Mouse (Mus musculus) hindbrain, embryonic 13.5 days (tissue): Measurements from ENCODE around the gene Plekhg6. TPM values are rescaled to one million over a fixed set of nuclear protein-coding genes. Genes with fewer than 3 reads are reported as not detected.

ENCODE experiments used
- ATAC-seq: fragments of 200-750 bp; cut with Nextera tagmentation; 2 replicates; pipeline ENCODE4 v1.8.0; 2017; ENCODE audit warnings: moderate TSS enrichment; ENCODE audit not compliant: low FRiP score
- H3K27ac ChIP-seq: fragments of 300-500 bp; sonication (generic); 2 replicates; pipeline ENCODE4 v1.5.1; 2015; ENCODE audit warnings: inconsistent platforms, mild to moderate bottlenecking, moderate library complexity
- H3K27me3 ChIP-seq: fragments of 300-500 bp; sonication (generic); 2 replicates; pipeline ENCODE4 v1.6.1; 2015; ENCODE audit warnings: mild to moderate bottlenecking, inconsistent platforms
- H3K36me3 ChIP-seq: fragments of 300-500 bp; sonication (generic); 2 replicates; pipeline ENCODE4 v1.6.1; 2015; ENCODE audit warnings: mild to moderate bottlenecking, inconsistent platforms
- H3K4me1 ChIP-seq: fragments of 300-500 bp; sonication (generic); replicated peaks from 2 replicates; pipeline ENCODE4 v1.6.1; 2015; ENCODE audit warnings: inconsistent platforms
- H3K4me2 ChIP-seq: fragments of 300-500 bp; sonication (generic); 2 replicates; pipeline ENCODE4 v1.6.1; 2015; ENCODE audit warnings: inconsistent platforms, mild to moderate bottlenecking, moderate library complexity
- H3K4me3 ChIP-seq: fragments of 300-500 bp; sonication (generic); 2 replicates; pipeline ENCODE4 v1.5.1; 2015; ENCODE audit warnings: mild to moderate bottlenecking, inconsistent platforms
- H3K9ac ChIP-seq: fragments of 300-500 bp; sonication (generic); 2 replicates; pipeline ENCODE4 v1.6.1; 2015; ENCODE audit warnings: mild to moderate bottlenecking, inconsistent platforms
- H3K9me3 ChIP-seq: fragments of 300-500 bp; sonication (generic); 2 replicates; pipeline ENCODE4 v1.6.1; 2016; ENCODE audit warnings: inconsistent platforms
- WGBS: fragments of 180-500 bp; shearing (Covaris S2); methylation state at CpG from one replicate; pipeline ENCODE4 v1.1.7; 2015; 5-methylcytosine and 5-hydroxymethylcytosine counted together
- polyA plus RNA-seq: library from polyadenylated mRNA; unstranded; fragments of >200 nt; fragmentation: Nextera tagmentation; extraction: Ambion mirVana; gene quantifications from 2 replicates; pipeline ENCODE4 v1.2.1, GENCODE M21; 2015

The Plekhg6 gene
- polyA plus RNA-seq, 1 experiment from 2014 or later = 0.12 TPM

DNA sequence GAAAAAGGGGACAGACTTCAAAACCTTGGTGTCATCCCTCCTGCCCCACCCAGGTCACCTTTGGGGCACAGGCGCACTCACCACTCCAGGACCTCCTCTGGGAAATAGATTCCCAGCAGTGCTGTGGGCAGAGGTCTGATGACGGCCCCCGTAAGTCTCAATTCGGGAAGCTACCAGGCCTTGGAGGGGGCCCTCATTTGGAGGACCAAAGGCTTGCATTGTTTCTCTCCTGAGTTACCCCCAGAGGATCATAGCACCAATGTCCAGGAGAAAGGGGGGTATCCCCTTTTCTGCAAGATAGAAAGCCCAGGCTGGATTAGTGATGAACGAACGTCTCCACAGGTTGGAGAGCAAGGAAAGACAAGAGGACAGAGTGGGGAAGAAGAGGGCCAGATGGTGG is 2.0 kb downstream of the Plekhg6 start:
- H3K27ac ChIP-seq = no peak overlapping the region
- peaks cover 36% of the 10 kb centered on the region for H3K4me1 ChIP-seq
- no peaks in the 10 kb centered on the region for H3K9me3 ChIP-seq
- no peak for ATAC-seq
- 12% methylated on average over 6 of the region's 6 CpGs for WGBS
- no peak overlapping the region for H3K4me2 ChIP-seq
- H3K27me3 ChIP-seq = peaks cover 77% of the 10 kb centered on the region
- no peaks in the 10 kb centered on the region for H3K36me3 ChIP-seq
- no peak overlapping the region for H3K4me3 ChIP-seq
- H3K9ac ChIP-seq = no peak overlapping the region

DNA sequence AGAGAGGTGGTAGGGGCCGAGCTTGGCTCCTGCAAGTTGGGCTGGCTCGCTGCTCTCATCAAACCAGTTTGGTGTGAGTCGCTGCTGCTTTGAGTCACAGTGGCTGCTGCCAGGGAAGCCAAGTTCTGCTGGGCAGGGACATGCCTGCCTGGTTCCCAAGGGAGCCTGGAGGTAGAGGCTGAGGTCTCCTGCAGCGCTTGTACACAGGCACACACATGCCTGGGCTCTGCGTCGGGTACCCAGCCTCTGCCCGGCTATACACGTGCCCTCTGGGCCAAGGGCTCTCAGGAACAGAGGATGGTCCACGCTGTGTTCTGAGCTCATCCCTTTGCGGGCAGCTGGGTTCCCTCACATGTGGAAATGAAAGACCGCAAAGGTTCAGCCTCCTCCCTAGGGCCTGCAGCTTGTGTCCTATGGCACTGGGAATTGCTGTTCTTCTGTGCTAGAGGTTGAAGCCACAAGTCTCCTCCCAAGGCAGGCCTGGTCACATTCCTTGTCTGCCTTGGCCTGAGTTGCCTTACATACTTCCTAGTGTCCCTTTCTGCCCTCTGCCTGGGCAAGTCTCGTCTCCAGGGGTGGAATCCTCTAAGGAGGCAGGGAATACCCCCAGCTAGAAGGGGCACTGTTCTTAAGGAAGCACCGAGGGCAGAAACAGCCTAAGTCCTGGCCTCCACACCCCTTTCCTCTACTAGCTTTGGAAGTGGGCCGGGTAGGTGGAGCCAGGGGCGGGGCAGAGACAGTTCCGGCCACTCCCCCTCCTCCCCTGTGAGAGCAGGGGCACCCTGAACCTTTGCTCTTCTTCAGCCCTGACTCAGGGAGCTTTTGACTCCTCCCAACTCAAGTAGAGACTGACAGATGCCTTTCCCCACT is 2.8 kb downstream of the Plekhg6 start:
- no peak overlapping the region for H3K4me2 ChIP-seq
- no peaks in the 10 kb centered on the region for H3K36me3 ChIP-seq
- no peak overlapping the region for H3K4me3 ChIP-seq
- 41% methylated on average over 16 of the region's 16 CpGs for WGBS
- peaks cover 36% of the 10 kb centered on the region for H3K4me1 ChIP-seq
- H3K9ac ChIP-seq = no peak overlapping the region
- peaks cover 72% of the 10 kb centered on the region for H3K27me3 ChIP-seq
- H3K27ac ChIP-seq = no peak overlapping the region
- no peaks in the 10 kb centered on the region for H3K9me3 ChIP-seq
- ATAC-seq = 0 out of 2 replicates have a peak, but pooled peaks have one; percentile 19

DNA sequence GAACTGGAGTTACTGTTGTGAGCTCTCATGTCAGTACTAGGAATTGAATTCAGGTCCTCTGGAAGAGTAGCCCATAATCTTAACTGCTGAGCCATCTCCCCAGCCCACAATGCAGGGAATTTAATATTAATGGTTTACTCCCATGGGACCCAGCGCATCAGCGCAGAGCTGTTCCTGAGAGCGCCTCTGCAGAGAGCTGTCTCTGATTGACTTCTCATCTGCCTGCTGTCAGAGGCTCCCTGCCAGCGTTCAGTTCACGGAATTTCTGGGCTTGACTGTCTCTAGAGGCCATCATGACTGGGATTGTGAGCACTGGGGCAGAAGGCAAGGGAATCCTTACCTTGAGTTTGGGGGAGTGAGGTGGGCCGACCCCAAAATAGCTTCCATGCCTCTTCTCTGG is 3.6 kb downstream of the Plekhg6 start:
- no peak for ATAC-seq
- Histone ChIP-seq H3K9me3 (no peaks in the 10 kb centered on the region), H3K27ac (no peak overlapping the region), H3K4me1 (peaks cover 36% of the 10 kb centered on the region), H3K27me3 (peaks cover 69% of the 10 kb centered on the region), H3K9ac (no peak overlapping the region), H3K4me2 (no peak overlapping the region), H3K4me3 (no peak overlapping the region), H3K36me3 (no peaks in the 10 kb centered on the region)
- 31% methylated on average over 6 of the region's 6 CpGs for WGBS

DNA sequence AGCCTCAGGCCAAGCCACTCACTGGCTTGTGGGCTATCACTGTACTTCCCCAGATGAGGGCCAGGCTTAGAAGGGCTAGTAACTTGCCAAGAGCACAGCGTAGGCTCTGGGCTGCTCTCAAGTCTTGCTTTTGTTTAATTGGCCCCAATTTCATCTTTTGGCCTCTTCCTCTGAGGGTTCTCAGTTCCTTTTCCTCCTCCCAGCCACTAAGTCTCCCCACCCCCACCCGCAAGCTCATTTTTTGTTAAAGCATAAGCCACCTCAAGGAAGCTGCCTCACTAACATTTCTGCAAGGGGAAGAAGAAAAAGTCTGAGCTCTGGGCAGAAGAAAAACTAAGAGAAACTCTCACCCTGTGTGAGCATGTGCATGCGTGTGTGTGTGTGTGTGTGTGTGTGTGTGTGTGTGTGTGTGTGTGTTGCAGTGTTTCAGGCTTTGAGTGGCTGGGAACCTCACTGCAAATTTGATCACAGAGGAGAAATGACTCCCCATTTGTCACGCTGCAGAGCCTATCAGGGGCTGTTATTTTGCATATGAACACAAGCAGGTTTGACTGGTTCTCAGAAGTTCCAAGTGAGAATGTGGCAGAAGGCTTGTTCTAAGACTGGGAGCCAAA is 12.7 kb downstream of the Plekhg6 start:
- no peak overlapping the region for H3K27ac ChIP-seq
- H3K4me1 ChIP-seq = peaks cover 12% of the 10 kb centered on the region
- peaks cover 38% of the 10 kb centered on the region for H3K27me3 ChIP-seq
- H3K4me2 ChIP-seq = no peak overlapping the region
- WGBS = 47% methylated on average over 4 of the region's 4 CpGs
- no peaks in the 10 kb centered on the region for H3K36me3 ChIP-seq
- no peak overlapping the region for H3K4me3 ChIP-seq
- no peak for ATAC-seq
- H3K9ac ChIP-seq = no peak overlapping the region
- H3K9me3 ChIP-seq = no peaks in the 10 kb centered on the region

DNA sequence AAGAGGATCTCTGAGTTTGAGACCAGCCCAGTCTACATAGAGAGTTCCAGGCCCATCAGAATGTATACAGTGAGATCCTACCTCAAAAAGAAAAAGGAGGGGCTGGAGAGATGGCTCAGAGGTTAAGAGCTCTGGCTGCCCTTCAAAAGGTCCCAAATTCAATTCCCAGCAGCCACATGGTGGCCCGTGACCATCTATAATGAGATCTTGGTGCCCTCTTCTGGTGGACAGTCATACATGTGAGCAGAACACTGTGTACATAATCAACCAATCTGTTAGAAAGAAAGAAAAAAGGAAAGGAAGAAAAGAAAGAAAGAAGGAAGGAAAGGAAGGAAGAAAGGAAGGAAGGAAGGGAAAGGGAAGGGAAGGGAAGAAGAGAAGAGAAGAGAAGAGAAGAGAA is 14.5 kb downstream of the Plekhg6 start:
- 87% methylated on average over 1 of the region's 1 CpGs for WGBS
- H3K4me2 ChIP-seq = no peak overlapping the region
- no peak overlapping the region for H3K27ac ChIP-seq
- no peak for ATAC-seq
- H3K9ac ChIP-seq = no peak overlapping the region
- H3K4me1 ChIP-seq = peaks cover 21% of the 10 kb centered on the region
- H3K36me3 ChIP-seq = no peaks in the 10 kb centered on the region
- H3K9me3 ChIP-seq = no peaks in the 10 kb centered on the region
- peaks cover 47% of the 10 kb centered on the region for H3K27me3 ChIP-seq
- no peak overlapping the region for H3K4me3 ChIP-seq

DNA sequence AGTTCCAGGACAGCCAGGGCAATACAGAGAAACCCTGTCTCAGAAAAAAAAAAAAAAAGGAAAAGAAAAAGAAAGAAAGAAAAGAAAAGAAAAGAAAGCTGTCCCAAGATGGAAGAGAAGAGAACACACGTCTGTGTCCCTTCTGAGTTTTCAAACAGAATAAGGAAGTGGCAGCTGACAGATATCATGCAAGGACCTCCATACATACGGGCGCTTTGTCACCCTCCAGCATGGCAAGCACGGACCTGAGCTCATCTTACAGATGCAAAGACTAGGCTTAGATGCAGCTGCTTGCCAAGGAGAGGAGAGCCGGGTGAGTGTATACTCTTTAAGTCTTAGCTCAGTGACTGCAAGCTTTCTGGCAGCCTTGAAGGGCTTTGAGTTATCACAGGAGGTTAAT is 15.1 kb downstream of the Plekhg6 start:
- no peak overlapping the region for H3K27ac ChIP-seq
- H3K27me3 ChIP-seq = peaks cover 53% of the 10 kb centered on the region
- H3K4me2 ChIP-seq = no peak overlapping the region
- WGBS = 86% methylated on average over 5 of the region's 5 CpGs
- H3K4me1 ChIP-seq = peaks cover 22% of the 10 kb centered on the region
- no peak overlapping the region for H3K4me3 ChIP-seq
- H3K9me3 ChIP-seq = no peaks in the 10 kb centered on the region
- no peak overlapping the region for H3K9ac ChIP-seq
- no peaks in the 10 kb centered on the region for H3K36me3 ChIP-seq
- ATAC-seq = no peak

DNA sequence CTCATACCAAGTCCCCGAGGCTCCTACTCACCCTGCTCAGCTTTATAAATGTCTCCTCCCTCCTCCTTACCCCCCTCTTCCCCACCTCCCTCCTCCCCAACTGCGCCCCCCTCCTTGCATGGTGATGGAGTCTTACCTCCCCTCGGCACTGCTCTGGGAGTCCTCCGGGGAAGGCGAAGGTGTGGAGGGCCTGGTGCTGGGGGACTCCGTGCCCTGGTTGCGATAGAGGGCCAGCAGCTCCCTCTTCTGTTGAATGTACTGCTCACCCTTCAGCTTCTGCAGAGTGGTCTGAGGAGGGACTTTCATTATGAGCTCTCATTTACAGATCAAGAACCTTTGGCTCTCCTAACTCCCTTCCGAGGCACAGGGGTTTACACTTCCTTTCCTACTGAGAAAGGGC is 16.1 kb downstream of the Plekhg6 start:
- Histone ChIP-seq H3K36me3 (no peaks in the 10 kb centered on the region), H3K4me1 (peaks cover 22% of the 10 kb centered on the region), H3K9ac (no peak overlapping the region), H3K27ac (no peak overlapping the region), H3K4me3 (no peak overlapping the region), H3K27me3 (peaks cover 59% of the 10 kb centered on the region), H3K4me2 (no peak overlapping the region), H3K9me3 (no peaks in the 10 kb centered on the region)
- ATAC-seq = no peak
- WGBS = 7% methylated on average over 8 of the region's 8 CpGs

DNA sequence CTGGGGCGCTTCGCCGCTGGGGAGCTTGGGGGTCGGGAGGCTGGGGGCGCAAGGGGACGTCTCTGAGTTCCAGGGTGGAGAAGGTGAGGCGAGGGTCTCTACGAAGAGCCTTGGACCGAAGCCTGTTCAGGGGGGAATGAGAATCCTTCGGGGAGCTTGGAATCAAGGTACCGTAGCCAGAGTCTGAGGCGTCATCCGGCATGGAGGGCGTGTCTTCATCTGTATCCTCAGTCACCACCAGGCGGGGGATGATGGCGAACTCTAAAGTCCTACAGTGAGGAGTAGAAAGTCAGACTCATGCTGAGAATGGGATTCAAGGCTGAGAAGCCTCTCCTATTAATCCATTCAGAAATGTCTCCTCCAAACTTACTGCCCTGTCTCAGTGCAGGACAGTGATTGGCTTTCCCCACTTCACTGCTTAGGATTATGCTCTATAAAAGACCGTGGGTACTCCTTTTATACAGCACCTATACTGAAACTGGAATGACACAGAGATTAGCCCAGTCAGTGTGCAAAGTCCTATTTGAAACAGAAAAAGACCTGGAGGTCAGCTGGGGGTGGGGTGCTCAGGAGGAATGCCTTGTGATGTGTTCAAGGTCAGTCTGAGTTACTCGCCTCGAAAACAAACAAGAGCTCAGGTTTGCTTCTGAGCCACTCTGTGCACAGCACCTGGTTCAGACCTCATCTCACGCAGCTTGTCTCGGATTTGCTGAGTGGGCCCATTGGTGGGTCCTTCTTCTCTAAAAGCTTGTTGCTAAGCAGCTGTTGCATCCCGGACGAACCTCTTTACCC is 16.9 kb downstream of the Plekhg6 start:
- peak overlapping the region; percentile 36 for H3K4me2 ChIP-seq
- ATAC-seq = no peak
- H3K27ac ChIP-seq = no peak overlapping the region
- no peak overlapping the region for H3K4me3 ChIP-seq
- H3K9me3 ChIP-seq = no peaks in the 10 kb centered on the region
- peaks cover 22% of the 10 kb centered on the region for H3K4me1 ChIP-seq
- peaks cover 59% of the 10 kb centered on the region for H3K27me3 ChIP-seq
- 6% methylated on average over 23 of the region's 23 CpGs for WGBS
- 0 out of 2 replicates have a peak overlapping the region, but pooled peaks have one; percentile 31 for H3K9ac ChIP-seq
- H3K36me3 ChIP-seq = no peaks in the 10 kb centered on the region

DNA sequence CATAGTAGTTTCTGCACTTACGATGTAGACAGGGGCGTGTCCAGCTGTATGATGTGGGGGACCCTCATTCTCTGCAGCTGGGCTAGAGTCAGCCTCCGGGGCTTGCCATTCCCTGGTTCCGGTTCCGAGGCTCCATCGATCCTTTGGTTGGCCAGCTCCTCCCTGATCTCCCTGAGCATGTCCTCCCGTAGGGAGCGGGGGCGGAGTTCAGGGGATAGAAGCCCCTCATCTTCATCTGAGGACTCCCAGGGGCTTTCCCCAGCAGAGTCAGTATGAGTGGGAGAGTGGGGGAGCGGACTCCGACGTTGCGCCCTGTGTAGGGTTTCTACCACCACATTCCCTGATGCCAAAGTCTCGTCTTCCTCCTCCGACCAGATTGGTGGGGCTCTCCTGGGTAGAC is 17.6 kb downstream of the Plekhg6 start:
- Histone ChIP-seq H3K9ac (0 out of 2 replicates have a peak overlapping the region, but pooled peaks have one; percentile 31), H3K4me3 (no peak overlapping the region), H3K4me1 (peaks cover 22% of the 10 kb centered on the region), H3K27ac (no peak overlapping the region), H3K4me2 (peak overlapping the region; percentile 36), H3K36me3 (no peaks in the 10 kb centered on the region; the same call in 1 of the 2 replicates), H3K27me3 (peaks cover 59% of the 10 kb centered on the region), H3K9me3 (no peaks in the 10 kb centered on the region)
- ATAC-seq = no peak
- 13% methylated on average over 15 of the region's 15 CpGs for WGBS

DNA sequence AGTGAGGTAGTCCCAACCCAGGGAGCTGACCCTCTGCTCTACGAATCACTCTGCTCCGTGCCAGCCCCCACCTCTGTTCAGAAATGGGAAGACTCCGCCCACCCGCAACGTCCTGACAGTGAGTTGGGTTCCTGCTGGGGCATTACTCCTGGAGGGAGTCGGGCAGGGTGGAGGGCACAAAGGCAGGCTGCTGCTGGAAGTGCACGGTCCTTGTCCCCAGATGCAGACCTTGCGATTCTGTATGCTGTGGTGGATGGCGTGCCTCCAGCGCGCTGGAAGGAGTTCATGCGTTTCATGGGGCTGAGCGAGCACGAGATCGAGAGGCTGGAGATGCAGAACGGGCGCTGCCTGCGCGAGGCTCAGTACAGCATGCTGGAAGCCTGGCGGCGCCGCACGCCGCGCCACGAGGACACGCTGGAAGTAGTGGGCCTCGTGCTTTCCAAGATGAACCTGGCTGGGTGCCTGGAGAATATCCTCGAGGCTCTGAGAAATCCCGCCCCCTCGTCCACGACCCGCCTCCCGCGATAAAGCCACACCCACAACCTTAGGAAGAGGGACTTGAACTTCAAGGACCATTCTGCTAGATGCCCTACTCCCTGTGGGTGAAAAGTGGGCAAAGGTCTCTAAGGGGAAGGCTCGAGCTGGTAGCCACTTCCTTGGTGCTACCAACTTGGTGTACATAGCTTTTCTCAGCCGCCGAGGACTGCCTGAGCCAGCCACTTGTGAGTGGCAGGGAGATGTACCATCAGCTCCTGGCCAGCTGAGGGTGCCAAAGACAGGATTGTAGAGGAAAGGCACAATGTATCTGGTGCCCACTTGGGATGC is 18.9 kb downstream of the Plekhg6 start:
- H3K36me3 ChIP-seq = no peaks in the 10 kb centered on the region; the same call in 1 of the 2 replicates
- WGBS = 14% methylated on average over 38 of the region's 38 CpGs
- H3K27ac ChIP-seq = no peak overlapping the region
- peaks cover 59% of the 10 kb centered on the region for H3K27me3 ChIP-seq
- peak overlapping the region; percentile 56 for H3K9ac ChIP-seq
- ATAC-seq = peak; percentile 55
- H3K4me1 ChIP-seq = peaks cover 22% of the 10 kb centered on the region
- H3K9me3 ChIP-seq = no peaks in the 10 kb centered on the region
- H3K4me3 ChIP-seq = peak overlapping the region; percentile 32
- H3K4me2 ChIP-seq = peak overlapping the region; percentile 54

DNA sequence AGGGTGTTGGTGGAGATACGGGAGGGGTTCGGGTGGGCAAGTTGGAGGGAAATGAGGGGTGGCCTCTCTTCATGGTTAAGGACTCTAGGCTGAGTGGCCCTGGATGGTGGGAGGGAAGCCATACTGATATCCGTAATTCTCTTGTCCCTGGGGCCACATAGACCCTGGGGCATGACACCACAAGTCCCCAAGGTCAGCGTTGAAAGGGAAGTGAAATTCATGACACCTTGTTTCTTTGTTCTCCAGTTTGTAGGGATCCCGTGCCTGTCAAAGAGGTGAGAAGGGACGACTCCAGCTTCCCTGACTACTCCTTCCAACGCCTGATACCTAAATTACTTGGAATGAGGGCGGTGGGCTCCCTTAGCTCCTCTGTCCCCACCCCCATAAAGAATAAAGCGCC is 19.7 kb downstream of the Plekhg6 start:
- Histone ChIP-seq H3K36me3 (no peaks in the 10 kb centered on the region; the same call in 1 of the 2 replicates), H3K27ac (no peak overlapping the region), H3K27me3 (peaks cover 61% of the 10 kb centered on the region), H3K4me1 (peaks cover 22% of the 10 kb centered on the region), H3K4me2 (no peak overlapping the region), H3K9me3 (no peaks in the 10 kb centered on the region), H3K4me3 (no peak overlapping the region), H3K9ac (no peak overlapping the region)
- ATAC-seq = 0 out of 2 replicates have a peak, but pooled peaks have one; percentile 3
- WGBS = 48% methylated on average over 9 of the region's 9 CpGs
